Mouse (Mus musculus) adrenal gland, postnatal 14 days (tissue): ENCODE measurements around the gene Papss2. TPM values are rescaled to one million over a fixed set of nuclear protein-coding genes. Genes with fewer than 3 reads are reported as not detected.

Experiments used
- DNase-seq: peaks from one replicate; pipeline ENCODE4 v3.0.0; 2021; ENCODE audit warnings: mixed read lengths
- long read RNA-seq, 2 experiments: library from polyadenylated mRNA; stranded (forward); transcript quantifications; one replicate each; pipeline ENCODE4 v2.0.0; 2021
- total RNA-seq: library from RNA; stranded (reverse); gene quantifications from 2 replicates; pipeline ENCODE4 v1.2.3, GENCODE M21; 2021

Papss2 gene
- total RNA-seq, result 27.7 and 36.4 TPM in 2 replicates
- long read RNA-seq, experiment 1, transcript Papss2-202 (12 exons, 2,047 nt), result major isoform, 9 of 11 reads
- long read RNA-seq, experiment 1, partial matches to known transcripts, result 0 of 11 reads
- long read RNA-seq, experiment 1, other reads (novel, unspliced or antisense), result 2 of 11 reads
- long read RNA-seq, experiment 2, transcript Papss2-202 (12 exons, 2,047 nt), result major isoform, 5 of 16 reads
- long read RNA-seq, experiment 2, partial matches to known transcripts, result 7 of 16 reads
- long read RNA-seq, experiment 2, other reads (novel, unspliced or antisense), result 3 of 16 reads

- peak; percentile 85 for DNase-seq
These were observed at the start of gene Papss2 for GRCm38 (mm10) chr19:32595506-32596286. TSS of gene Papss2 (plus strand) at chr19:32595790.

DNA sequence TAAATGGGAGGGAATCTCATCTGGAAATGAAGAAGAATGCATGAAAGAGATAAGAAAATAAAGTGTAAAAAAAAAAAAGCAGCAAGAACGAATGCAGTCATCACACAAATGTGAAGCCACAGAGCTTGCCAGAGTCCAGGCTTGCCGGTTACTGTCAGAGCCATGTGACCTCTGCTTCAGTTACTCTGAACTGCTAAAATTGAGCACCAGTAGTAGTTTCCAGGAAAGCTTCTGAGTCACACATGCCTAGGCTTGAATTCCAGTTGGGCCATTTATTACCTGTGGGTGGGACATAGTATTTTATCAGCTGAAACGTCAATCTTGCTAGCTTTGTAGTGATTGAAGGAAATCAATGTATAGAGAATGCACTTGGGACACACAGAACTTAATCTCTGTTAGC lies 48.2 kb upstream of the Papss2 start:
- DNase-seq, result no peak

DNA sequence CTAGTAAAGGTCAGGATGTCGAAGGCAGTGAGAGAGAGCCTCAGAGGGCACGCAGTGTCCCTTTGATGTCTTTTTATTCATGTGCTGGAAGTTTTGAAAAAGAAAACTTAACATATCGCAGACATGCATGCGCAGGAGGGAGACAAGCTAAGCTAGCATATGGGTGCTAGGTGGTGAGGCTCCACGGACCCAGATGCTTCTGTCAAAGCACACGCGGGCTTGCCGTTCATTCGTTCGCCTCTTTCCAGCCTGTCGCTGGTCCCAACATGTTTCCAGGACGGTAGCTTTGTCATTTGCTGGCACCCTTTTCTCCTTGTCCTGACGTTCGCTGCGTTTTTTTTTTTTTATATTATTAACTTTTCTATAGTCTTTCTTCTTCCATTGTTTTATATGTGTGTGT lies 47.4 kb upstream of the Papss2 start:
- DNase-seq, result no peak

- DNase-seq, result no peak
These were observed 45.1 kb upstream of the Papss2 start for GRCm38 (mm10) chr19:32550446-32550845.

DNA sequence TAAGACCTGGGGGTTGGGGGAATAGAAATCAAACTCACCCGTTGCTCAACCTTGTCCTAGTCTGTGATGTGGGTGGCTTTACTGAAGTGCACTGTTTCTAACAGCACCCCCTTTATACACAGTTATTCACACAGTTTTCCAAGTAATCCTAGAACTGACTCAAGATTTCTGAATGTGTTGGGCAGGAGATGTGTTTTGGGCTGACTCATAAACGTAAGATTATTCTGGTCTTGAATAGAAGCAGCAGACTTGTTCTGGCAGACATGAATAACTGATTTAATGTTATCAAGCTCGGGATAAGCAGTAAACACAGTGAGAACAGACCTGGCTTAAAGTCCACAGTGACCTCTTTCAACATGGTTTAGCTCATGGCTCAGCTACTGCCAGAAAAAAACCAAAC lies 44.1 kb upstream of the Papss2 start:
- no peak for DNase-seq

DNA sequence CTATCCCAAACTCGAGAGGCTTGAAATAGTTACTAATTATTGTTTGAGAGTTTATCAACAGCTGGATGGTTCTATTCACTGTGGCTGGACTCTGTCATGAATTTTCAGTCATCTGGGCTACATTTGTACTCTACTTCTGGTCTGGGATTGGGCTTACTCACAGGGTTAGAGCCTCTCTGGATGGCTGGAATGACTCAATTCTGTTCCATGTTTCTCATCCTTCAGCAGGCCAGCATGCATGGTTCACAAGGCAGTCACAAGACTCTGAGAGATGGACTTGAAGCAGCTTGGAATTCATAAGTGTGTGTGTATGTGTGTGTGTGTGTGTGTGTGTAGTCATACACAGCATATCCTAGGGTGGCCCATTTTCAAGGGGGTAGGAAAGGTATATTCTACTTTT lies 43.5 kb upstream of the Papss2 start:
- DNase-seq, result no peak

DNA sequence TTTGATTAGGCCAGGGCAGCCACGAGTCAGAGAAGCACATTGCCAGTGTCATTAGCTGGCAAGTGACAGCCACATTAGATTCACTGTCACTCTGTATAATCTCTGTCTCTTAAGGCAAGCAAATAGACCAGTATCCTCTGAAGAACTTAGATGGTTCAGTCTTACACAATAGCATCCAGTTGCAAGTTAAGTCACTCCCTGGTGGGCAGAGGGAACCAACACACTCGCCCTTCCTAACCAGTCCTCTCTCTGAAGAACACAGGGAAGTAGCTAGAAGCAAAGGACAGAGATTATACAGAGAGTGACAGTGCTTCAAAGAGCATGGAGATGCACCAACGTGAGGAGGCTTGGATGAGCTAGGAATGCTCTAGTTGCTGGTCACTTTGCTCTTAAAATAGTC lies 42.3 kb upstream of the Papss2 start:
- no peak for DNase-seq

DNA sequence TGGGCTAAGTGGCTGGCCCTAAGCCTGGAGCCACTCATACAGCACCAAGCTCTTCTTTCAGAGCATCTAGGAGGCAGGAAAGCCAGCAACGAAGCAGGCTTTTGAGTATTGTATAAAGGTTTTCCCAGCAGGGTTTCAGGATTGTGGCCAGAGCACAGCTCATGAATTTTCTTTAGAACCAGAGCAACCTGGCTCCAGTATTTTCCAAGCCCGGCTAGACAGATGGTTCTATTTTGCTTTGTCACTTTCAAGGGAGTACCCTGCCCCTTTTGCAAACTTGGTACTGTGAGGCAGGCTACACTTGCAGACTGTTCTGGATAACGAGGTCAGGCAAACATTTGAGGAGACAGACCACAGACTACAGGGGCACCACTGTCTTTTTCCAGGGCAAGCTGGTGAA lies 40.3 kb upstream of the Papss2 start:
- DNase-seq, result no peak

DNA sequence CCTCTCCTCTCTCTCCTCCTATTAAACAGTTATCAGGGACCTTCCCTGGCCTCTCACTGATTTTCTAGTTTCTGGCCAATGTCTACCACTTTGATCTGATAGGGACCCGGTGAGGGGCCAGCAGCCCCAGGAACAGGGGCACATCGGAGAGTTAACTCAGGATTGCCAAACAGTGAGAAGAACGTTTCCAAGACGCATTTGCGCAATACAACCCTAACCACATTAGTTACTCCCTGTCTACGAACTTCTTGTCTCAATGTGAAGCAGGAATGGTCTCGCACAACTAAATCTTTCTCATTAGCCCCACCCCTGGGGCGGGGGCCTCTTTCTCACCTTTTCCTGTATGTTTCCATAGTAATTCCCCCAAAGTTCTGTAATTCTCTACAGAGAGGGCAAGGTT lies 28.6 kb upstream of the Papss2 start:
- DNase-seq, result no peak

GRCm38 (mm10) chr19:32567447-32567846 lies 28.1 kb upstream of the Papss2 start:
- DNase-seq, result no peak

GRCm38 (mm10) chr19:32568470-32568869 lies 27.1 kb upstream of the Papss2 start:
- no peak for DNase-seq

DNA sequence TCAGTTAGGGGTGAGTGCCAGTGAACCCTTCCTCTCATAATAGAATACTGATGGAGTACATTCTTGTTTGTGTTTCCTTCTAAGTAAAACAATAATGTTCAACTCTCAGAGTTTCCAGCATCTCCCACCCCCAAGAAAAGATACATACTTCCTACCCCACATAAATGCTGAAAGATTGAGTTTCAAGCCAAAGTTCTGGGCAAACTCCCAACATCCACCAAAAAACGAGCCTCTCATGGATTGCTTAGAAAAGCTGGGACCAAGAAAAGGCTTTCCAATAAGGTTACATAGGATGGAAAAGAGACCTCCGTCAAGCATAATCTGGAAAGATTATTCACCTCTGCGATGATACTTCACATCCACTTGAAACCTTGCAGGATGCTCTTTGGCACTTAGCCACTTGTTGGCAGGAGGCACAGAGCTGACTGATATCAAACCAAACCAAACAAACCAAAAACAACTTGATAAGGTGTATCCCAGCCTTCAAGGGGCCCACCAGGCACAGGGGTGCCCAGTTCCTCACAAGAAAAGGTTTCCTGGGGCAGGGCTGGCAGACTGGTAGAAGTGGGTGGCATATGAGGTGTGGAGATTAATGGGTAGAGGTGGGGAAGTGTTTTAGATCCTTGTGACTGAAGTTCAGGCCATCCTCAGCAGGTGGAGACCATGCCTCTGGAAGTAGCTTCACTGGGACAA lies 26.5 kb upstream of the Papss2 start:
- DNase-seq, result no peak

DNA sequence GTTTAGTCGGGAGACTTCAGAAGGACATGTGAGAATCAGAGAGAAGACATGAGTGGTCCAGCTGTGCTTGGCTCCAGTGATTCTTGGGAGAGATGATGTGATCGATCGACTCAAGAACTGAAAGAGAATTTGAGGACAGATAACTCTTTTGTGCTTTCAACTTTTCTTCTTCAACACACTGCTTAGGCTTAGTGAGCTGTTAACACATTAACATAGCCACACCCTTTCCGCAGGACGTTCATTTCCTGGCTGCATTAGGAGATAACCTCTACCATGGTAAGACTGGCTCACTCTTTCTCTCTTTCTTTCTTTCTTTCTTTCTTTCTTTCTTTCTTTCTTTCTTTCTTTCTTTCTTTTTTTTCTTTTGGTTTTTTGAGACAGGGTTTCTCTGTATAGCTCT lies 25.9 kb upstream of the Papss2 start:
- DNase-seq, result no peak

GRCm38 (mm10) chr19:32572191-32572590 lies 23.4 kb upstream of the Papss2 start:
- no peak for DNase-seq

DNA sequence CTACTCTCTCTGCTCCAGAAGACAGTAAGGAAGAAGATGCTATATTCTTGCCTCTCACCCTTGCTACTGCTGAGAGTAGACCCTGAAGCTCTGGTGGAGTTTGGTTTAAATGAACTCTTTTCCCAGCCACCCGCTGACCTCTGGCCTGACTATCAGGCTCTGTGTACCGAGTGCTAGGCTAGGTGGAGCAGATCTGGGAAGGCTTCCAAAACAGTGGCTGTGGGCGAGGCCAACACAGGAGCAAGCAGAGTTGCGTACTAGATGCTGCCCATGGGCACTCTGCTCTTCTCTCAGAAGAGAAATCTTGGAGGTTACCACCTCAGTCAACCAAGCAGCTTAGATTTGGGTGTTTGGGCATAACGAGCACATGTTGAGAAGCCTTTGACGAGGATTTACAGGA lies 22.3 kb upstream of the Papss2 start:
- peak; percentile 51 for DNase-seq

- DNase-seq, result no peak
These were observed 20.7 kb upstream of the Papss2 start for GRCm38 (mm10) chr19:32574846-32575245.

DNA sequence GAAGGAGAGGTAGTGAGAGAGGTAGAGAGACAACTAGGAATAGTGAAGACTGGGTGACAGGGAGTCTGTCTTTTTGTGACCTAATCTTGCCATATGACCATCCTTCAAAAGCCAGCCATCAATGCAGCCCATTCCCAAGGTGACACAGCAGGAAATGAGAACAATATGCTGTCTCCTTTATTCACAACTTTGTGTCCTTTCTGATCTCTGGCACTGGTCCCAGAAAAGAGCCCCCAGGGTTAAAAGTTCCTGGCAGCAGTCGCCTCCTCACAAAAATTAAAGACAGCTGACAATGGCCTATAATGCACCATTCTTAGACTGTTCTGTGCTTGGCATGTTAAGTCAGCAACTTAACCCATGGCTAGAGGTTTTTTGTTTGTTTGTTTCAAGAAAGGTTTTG lies 17.8 kb upstream of the Papss2 start:
- DNase-seq, result no peak

- no peak for DNase-seq
These were observed 12.4 kb upstream of the Papss2 start for GRCm38 (mm10) chr19:32583091-32583766.

DNA sequence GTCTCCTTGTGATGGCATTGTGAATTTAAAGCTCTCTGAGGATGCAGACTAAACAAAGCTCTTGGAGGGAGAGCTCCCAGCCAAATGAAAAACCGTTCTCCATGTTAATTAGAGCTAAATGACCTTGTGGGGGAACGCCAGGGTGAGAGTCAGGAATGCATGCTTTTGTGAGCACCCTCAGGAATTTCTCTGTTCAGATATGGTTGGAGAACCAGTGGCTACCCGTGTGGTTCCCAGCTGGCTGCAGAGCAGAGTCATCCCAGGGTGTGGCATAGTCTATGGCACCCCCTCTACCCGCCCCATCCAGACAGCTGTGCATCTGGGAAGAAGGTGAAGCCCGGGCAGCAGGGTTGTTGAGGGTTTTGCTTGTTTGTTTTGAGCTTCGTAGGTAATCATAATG lies 7.9 kb upstream of the Papss2 start:
- DNase-seq, result no peak

DNA sequence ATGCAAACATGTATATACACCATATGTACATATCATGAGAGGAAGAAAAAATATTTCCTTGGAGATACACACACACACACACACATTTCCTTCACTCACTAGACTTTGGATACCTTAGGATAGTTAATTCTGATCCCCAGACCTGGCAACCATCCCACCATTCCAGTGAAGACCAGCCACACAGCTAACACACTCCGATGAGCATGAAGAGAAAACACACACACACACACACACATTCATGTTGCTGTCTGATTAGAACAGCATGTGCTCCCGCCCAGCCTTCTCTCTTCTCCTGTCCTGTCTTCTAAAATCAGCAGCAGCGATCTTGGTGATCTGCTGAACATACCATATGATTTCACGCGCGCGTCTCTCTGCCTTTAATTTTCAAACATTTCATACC lies 2.8 kb upstream of the Papss2 start:
- DNase-seq, result no peak

DNA sequence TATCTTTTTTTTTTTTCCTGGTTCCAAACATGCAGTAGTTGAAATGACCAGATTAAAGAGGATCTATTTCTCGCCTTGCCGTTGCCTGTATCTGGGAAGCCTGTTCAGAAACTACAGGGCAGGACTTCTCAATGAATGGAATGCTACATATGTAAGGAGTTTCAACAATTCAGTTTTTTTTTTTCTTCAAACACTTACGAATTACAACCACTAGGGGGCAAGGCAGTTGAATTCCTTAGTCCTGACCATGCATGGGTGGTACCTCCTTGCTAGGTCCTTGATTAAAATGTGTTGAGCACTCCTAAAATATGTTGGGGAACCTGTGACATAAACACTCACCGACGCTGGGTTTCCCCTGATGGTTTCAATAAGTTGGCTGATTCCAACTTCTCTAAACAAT lies 1.7 kb upstream of the Papss2 start:
- no peak for DNase-seq

- DNase-seq, result no peak
These were observed 472 bp upstream of the Papss2 start for GRCm38 (mm10) chr19:32595131-32595505.

DNA sequence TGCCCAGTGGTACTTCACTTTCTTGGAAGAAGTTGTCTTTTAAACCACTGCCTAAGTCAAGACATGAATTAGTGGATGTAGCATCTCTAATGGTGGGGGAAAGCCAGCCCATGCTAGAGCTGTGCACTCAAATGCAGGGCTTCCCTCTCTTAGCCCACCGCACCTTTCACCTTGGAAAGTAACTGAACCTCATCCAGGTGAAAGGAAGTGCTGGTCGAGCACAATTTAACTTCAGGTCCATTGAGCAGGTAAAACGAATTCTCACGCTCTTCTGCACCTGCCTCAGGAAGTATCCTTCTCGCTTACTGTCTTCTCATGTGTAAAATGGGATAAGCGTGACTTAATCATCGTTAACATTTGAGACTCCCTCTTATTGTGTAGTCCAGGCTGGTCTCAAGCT lies 3.4 kb downstream of the Papss2 start:
- DNase-seq, result no peak
